Mouse (Mus musculus): ENCODE data around the gene Gm3642. TPM values are rescaled to one million over a fixed set of nuclear protein-coding genes. Genes with fewer than 3 reads are reported as not detected.
"Not testable (repeated sequence)": the region's sequence is repeated elsewhere in the genome, so short reads cannot be mapped to it uniquely, and the experiment has no call there.

The Gm3642 gene
- polyA plus RNA-seq (2014; fragmentation: Nextera tagmentation; extraction: Ambion mirVana), result not detected in 2 replicates

- not testable (repeated sequence) for DNase-seq (ENCODE audit: low spot score); H3K27ac ChIP-seq (ENCODE audit: low read depth, low read length); H3K36me3 ChIP-seq (ENCODE audit: control insufficient read depth, insufficient read depth, low read length); H3K9me3 ChIP-seq (ENCODE audit: control insufficient read depth, low read length); H3K9ac ChIP-seq (ENCODE audit: low read depth, low read length); H3K27me3 ChIP-seq (replicated peaks; ENCODE audit: control insufficient read depth, insufficient read depth, low read length); H3K4me3 ChIP-seq (ENCODE audit: low read depth, low read length); H3K4me1 ChIP-seq (replicated peaks; ENCODE audit: control insufficient read depth, insufficient read depth, low read length); ATAC-seq (replicated peaks; ENCODE audit: low FRiP score); H3K4me2 ChIP-seq
- WGBS, result no CpG with 5 or more reads among the region's 3 CpGs
These were observed at the start of gene Gm3642 for GRCm38 (mm10) chr14:6840211-6840610. Gene Gm3642, minus strand, starts transcription at chr14:6840311.

- not testable (repeated sequence) for H3K9ac ChIP-seq (ENCODE audit: low read depth, low read length); ATAC-seq (replicated peaks; ENCODE audit: low FRiP score); DNase-seq (ENCODE audit: low spot score); H3K36me3 ChIP-seq (ENCODE audit: control insufficient read depth, insufficient read depth, low read length); H3K9me3 ChIP-seq (ENCODE audit: control insufficient read depth, low read length); H3K27me3 ChIP-seq (replicated peaks; ENCODE audit: control insufficient read depth, insufficient read depth, low read length); H3K27ac ChIP-seq (ENCODE audit: low read depth, low read length); H3K4me1 ChIP-seq (replicated peaks; ENCODE audit: control insufficient read depth, insufficient read depth, low read length)
- Histone ChIP-seq H3K4me2 (peak within 1 kb of the TSS; percentile 42), H3K4me3 (ENCODE audit: low read depth, low read length) (peak within 1 kb of the TSS; percentile 26)
- 4% methylated on average over 5 of the region's 43 CpGs for WGBS
These were observed 49.5 kb upstream of the Gm3642 start, which contains the start of gene Gm3667 for GRCm38 (mm10) chr14:6889521-6890012. Gene Gm3667, minus strand, starts transcription at chr14:6889962.

GRCm38 (mm10) chr14:6888811-6889210 lies 48.7 kb upstream of the Gm3642 start:
- not testable (repeated sequence) for ATAC-seq (replicated peaks; ENCODE audit: low FRiP score); H3K36me3 ChIP-seq (ENCODE audit: control insufficient read depth, insufficient read depth, low read length); H3K27ac ChIP-seq (ENCODE audit: low read depth, low read length); H3K4me1 ChIP-seq (replicated peaks; ENCODE audit: control insufficient read depth, insufficient read depth, low read length); DNase-seq (ENCODE audit: low spot score); H3K4me3 ChIP-seq (ENCODE audit: low read depth, low read length); H3K9ac ChIP-seq (ENCODE audit: low read depth, low read length); H3K27me3 ChIP-seq (replicated peaks; ENCODE audit: control insufficient read depth, insufficient read depth, low read length); H3K9me3 ChIP-seq (ENCODE audit: control insufficient read depth, low read length); H3K4me2 ChIP-seq
- WGBS, result 26% methylated on average over 3 of the region's 5 CpGs

- DNase-seq (ENCODE audit: low spot score); H3K4me3 ChIP-seq (ENCODE audit: low read depth, low read length); H3K27me3 ChIP-seq (replicated peaks; ENCODE audit: control insufficient read depth, insufficient read depth, low read length); H3K27ac ChIP-seq (ENCODE audit: low read depth, low read length); ATAC-seq (replicated peaks; ENCODE audit: low FRiP score); H3K4me1 ChIP-seq (replicated peaks; ENCODE audit: control insufficient read depth, insufficient read depth, low read length); H3K36me3 ChIP-seq (ENCODE audit: control insufficient read depth, insufficient read depth, low read length); H3K4me2 ChIP-seq; H3K9ac ChIP-seq (ENCODE audit: low read depth, low read length); H3K9me3 ChIP-seq (ENCODE audit: control insufficient read depth, low read length): not testable (repeated sequence)
- WGBS, result 85% methylated on average over 3 of the region's 3 CpGs
These were observed 16.8 kb downstream of the Gm3642 start for GRCm38 (mm10) chr14:6823297-6823696.

Other genes starting within 250 kb of the Gm3642 start
- gene Gm3629, start 249.7 kb downstream of the Gm3642 start, polyA plus RNA-seq (2014; fragmentation: Nextera tagmentation; extraction: Ambion mirVana), result 0.10 TPM in 1 of 2 replicates, not detected in the other
- not detected in 2 replicates for gene Gm3460, start 217.9 kb downstream of the Gm3642 start, polyA plus RNA-seq (2014; fragmentation: Nextera tagmentation; extraction: Ambion mirVana)
- gene Gm10251, start 156.1 kb downstream of the Gm3642 start, polyA plus RNA-seq (2014; fragmentation: Nextera tagmentation; extraction: Ambion mirVana), result not detected in 2 replicates
- not detected in 2 replicates for gene Gm8050, start 120.1 kb downstream of the Gm3642 start, polyA plus RNA-seq (2014; fragmentation: Nextera tagmentation; extraction: Ambion mirVana)
- gene Gm3636, start 98.0 kb downstream of the Gm3642 start, polyA plus RNA-seq (2014; fragmentation: Nextera tagmentation; extraction: Ambion mirVana), result 1.8 and 1.9 TPM in 2 replicates
- not detected in 2 replicates for gene Gm8362, start 65.9 kb downstream of the Gm3642 start, polyA plus RNA-seq (2014; fragmentation: Nextera tagmentation; extraction: Ambion mirVana)
- 0.26 TPM in 1 of 2 replicates, not detected in the other for gene Gm3667, start 49.7 kb upstream of the Gm3642 start, polyA plus RNA-seq (2014; fragmentation: Nextera tagmentation; extraction: Ambion mirVana)
- gene Gm6356, start 133.5 kb upstream of the Gm3642 start, polyA plus RNA-seq (2014; fragmentation: Nextera tagmentation; extraction: Ambion mirVana), result not detected in 2 replicates
- gene Gm10406, start 187.1 kb upstream of the Gm3642 start, polyA plus RNA-seq (2014; fragmentation: Nextera tagmentation; extraction: Ambion mirVana), result 0.13 and 0.14 TPM in 2 replicates
- gene Gm3685, start 204.7 kb upstream of the Gm3642 start, polyA plus RNA-seq (2014; fragmentation: Nextera tagmentation; extraction: Ambion mirVana), result not detected in 2 replicates